ENCODE assay signal across 23 mouse cellular contexts in genomic region chr6:30695124-30695523, GRCm38 (mm10). TPM values are rescaled to one million over a fixed set of nuclear protein-coding genes. Genes with fewer than 3 reads are reported as not detected.
DNase-seq lines count a peak whose midpoint lies in the region; ATAC-seq lines count a peak whose summit lies in the region.
"Had no signal": no experiment of that assay in that cellular context is flagged by ENCODE, and none has a peak within 500 bp of the region (broad histone marks: within the 10 kb centered on the region; RNA-seq: fewer than 3 reads in every experiment).

No protein-coding gene starts in this region.

- no peak overlapping the region for H3K4me3 ChIP-seq in forebrain, embryonic 10.5 days
- no peak overlapping the region for H3K4me3 ChIP-seq in forebrain, embryonic 16.5 days (replicated peaks; ENCODE audit: low read length)
- no peak overlapping the region for H3K4me3 ChIP-seq in embryonic facial prominence, embryonic 10.5 days
- H3K4me3 ChIP-seq in limb, embryonic 13.5 days = no peak overlapping the region
- H3K4me3 ChIP-seq: hindbrain, embryonic 12.5 days; layer of hippocampus, adult 2 months; megakaryocyte, embryonic 14.5 days; myocyte had no signal

- no peak overlapping the region for H3K9ac ChIP-seq in forebrain, embryonic 16.5 days (replicated peaks; ENCODE audit: low read depth, low read length)
- no peak overlapping the region for H3K9ac ChIP-seq in limb, embryonic 13.5 days
- H3K9ac ChIP-seq: hindbrain, embryonic 12.5 days had no signal

- DNase-seq in forebrain, embryonic 10.5 days (ENCODE audit: extremely low spot score, low spot score) = no peak
- DNase-seq in ES-CJ7 (ENCODE audit: low read depth, low spot score) = peak; percentile 52
- DNase-seq in embryonic facial prominence, embryonic 10.5 days (ENCODE audit: low spot score) = no peak
- no peak for DNase-seq in kidney, postnatal 14 days
- DNase-seq in spleen, postnatal 4 days (ENCODE audit: low spot score in 2 of 2) = no peak
- DNase-seq: adrenal gland, postnatal 10 days; B cell, adult 2 months; gastrocnemius, postnatal 10 days; kidney, adult 2 months; kidney, postnatal 10 days; layer of hippocampus, postnatal 36 days; lung, adult 18-20 months; lung, postnatal 14 days; thymus, adult 2 months had no signal

- no peaks in the 10 kb centered on the region for H3K36me3 ChIP-seq in forebrain, embryonic 10.5 days (replicated peaks)
- no peaks in the 10 kb centered on the region for H3K36me3 ChIP-seq in forebrain, embryonic 16.5 days (ENCODE audit: control insufficient read depth, insufficient read depth)
- H3K36me3 ChIP-seq in embryonic facial prominence, embryonic 10.5 days (replicated peaks) = no peaks in the 10 kb centered on the region
- H3K36me3 ChIP-seq in limb, embryonic 13.5 days = no peaks in the 10 kb centered on the region
- H3K36me3 ChIP-seq: hindbrain, embryonic 12.5 days had no signal

- peak overlapping the region; percentile 96 for H3K27ac ChIP-seq in forebrain, embryonic 10.5 days
- no peak overlapping the region for H3K27ac ChIP-seq in forebrain, embryonic 16.5 days (ENCODE audit: low read length)
- peak overlapping the region; percentile 93 for H3K27ac ChIP-seq in embryonic facial prominence, embryonic 10.5 days (replicated peaks)
- H3K27ac ChIP-seq in limb, embryonic 13.5 days = peak overlapping the region; percentile 94; the same call in 1 of the 2 replicates

- ATAC-seq in forebrain, embryonic 16.5 days = no peak
- no peak for ATAC-seq in limb, embryonic 13.5 days (ENCODE audit: low FRiP score, low read depth)
- ATAC-seq: activated CD4-positive, CD25-positive, alpha-beta regulatory T cell, adult 4 months; inflammation-experienced regulatory T-cells, adult 6 months had no signal

- WGBS in forebrain, embryonic 10.5 days = 94% methylated on average over 8 of the region's 8 CpGs
- 93% methylated on average over 8 of the region's 8 CpGs for WGBS in forebrain, embryonic 16.5 days
- WGBS in embryonic facial prominence, embryonic 10.5 days = 85% methylated on average over 8 of the region's 8 CpGs
- 87% methylated on average over 8 of the region's 8 CpGs for WGBS in limb, embryonic 13.5 days

- H3K4me1 ChIP-seq in forebrain, embryonic 10.5 days = peaks cover 48% of the 10 kb centered on the region
- H3K4me1 ChIP-seq in forebrain, embryonic 16.5 days (replicated peaks; ENCODE audit: control insufficient read depth, insufficient read depth, low read length) = peaks cover 14% of the 10 kb centered on the region
- peaks cover 37% of the 10 kb centered on the region for H3K4me1 ChIP-seq in embryonic facial prominence, embryonic 10.5 days
- H3K4me1 ChIP-seq in limb, embryonic 13.5 days = peaks cover 20% of the 10 kb centered on the region

- no peak overlapping the region for H3K4me2 ChIP-seq in forebrain, embryonic 16.5 days (ENCODE audit: low read length)
- H3K4me2 ChIP-seq in limb, embryonic 13.5 days (replicated peaks) = no peak overlapping the region
- H3K4me2 ChIP-seq: hindbrain, embryonic 12.5 days; liver, embryonic 11.5 days had no signal

- H3K9me3 ChIP-seq in forebrain, embryonic 10.5 days = no peaks in the 10 kb centered on the region
- H3K9me3 ChIP-seq in forebrain, embryonic 16.5 days (ENCODE audit: control insufficient read depth, low read length) = no peaks in the 10 kb centered on the region
- no peaks in the 10 kb centered on the region for H3K9me3 ChIP-seq in embryonic facial prominence, embryonic 10.5 days
- no peaks in the 10 kb centered on the region for H3K9me3 ChIP-seq in limb, embryonic 13.5 days
- H3K9me3 ChIP-seq: hindbrain, embryonic 12.5 days; megakaryocyte, embryonic 14.5 days had no signal

- no peaks in the 10 kb centered on the region for H3K27me3 ChIP-seq in forebrain, embryonic 10.5 days (ENCODE audit: poor library complexity, severe bottlenecking)
- H3K27me3 ChIP-seq in forebrain, embryonic 16.5 days (replicated peaks; ENCODE audit: control insufficient read depth, insufficient read depth, low read length) = no peaks in the 10 kb centered on the region
- no peaks in the 10 kb centered on the region for H3K27me3 ChIP-seq in embryonic facial prominence, embryonic 10.5 days (replicated peaks; ENCODE audit: low read depth, poor library complexity, severe bottlenecking)
- no peaks in the 10 kb centered on the region for H3K27me3 ChIP-seq in limb, embryonic 13.5 days
- H3K27me3 ChIP-seq: hindbrain, embryonic 12.5 days; megakaryocyte, embryonic 14.5 days had no signal

RNA-seq across cellular contexts. Expression of gene Cep41, which starts 1.6 kb away (rescaled TPM):
- 15.9 and 22.1 TPM in 2 replicates for polyA plus RNA-seq in forebrain, embryonic 10.5 days (2016; fragmentation: Nextera tagmentation; extraction: Ambion mirVana)
- 15.2 and 15.3 TPM in 2 replicates for polyA plus RNA-seq in forebrain, embryonic 16.5 days (2015; fragmentation: Nextera tagmentation; extraction: Ambion mirVana)
- 17.7 and 17.9 TPM in 2 replicates for polyA plus RNA-seq in embryonic facial prominence, embryonic 10.5 days (2016; fragmentation: Nextera tagmentation; extraction: Ambion mirVana)
- polyA plus RNA-seq in limb, embryonic 13.5 days (2015; fragmentation: Nextera tagmentation; extraction: Ambion mirVana) = 52.3 and 55.4 TPM in 2 replicates

RNA-seq across cellular contexts. Expression of gene Mest, which starts 28.2 kb away (rescaled TPM):
- 2,195 and 2,268 TPM in 2 replicates for polyA plus RNA-seq in forebrain, embryonic 10.5 days (2016; fragmentation: Nextera tagmentation; extraction: Ambion mirVana)
- 283 and 328 TPM in 2 replicates for polyA plus RNA-seq in forebrain, embryonic 16.5 days (2015; fragmentation: Nextera tagmentation; extraction: Ambion mirVana)
- 1,878 and 2,201 TPM in 2 replicates for polyA plus RNA-seq in embryonic facial prominence, embryonic 10.5 days (2016; fragmentation: Nextera tagmentation; extraction: Ambion mirVana)
- polyA plus RNA-seq in limb, embryonic 13.5 days (2015; fragmentation: Nextera tagmentation; extraction: Ambion mirVana) = 1,770 and 1,957 TPM in 2 replicates

RNA-seq across cellular contexts. Expression of gene Cpa1, which starts 56.1 kb away (rescaled TPM):
- polyA plus RNA-seq in forebrain, embryonic 10.5 days (2016; fragmentation: Nextera tagmentation; extraction: Ambion mirVana) = 0.21 TPM in 1 of 2 replicates, not detected in the other
- 0.56 and 0.66 TPM in 2 replicates for polyA plus RNA-seq in forebrain, embryonic 16.5 days (2015; fragmentation: Nextera tagmentation; extraction: Ambion mirVana)
- polyA plus RNA-seq in embryonic facial prominence, embryonic 10.5 days (2016; fragmentation: Nextera tagmentation; extraction: Ambion mirVana) = 0.26 and 0.34 TPM in 2 replicates
- polyA plus RNA-seq in limb, embryonic 13.5 days (2015; fragmentation: Nextera tagmentation; extraction: Ambion mirVana) = 0.88 and 1.0 TPM in 2 replicates
- polyA plus RNA-seq: activated CD4-positive, CD25-positive, alpha-beta regulatory T cell, adult 4 months; inflammation-experienced regulatory T-cells, adult 6 months; thymus, adult 2 months had no signal
